Mouse (Mus musculus): ENCODE measurements around the gene Mthfs. TPM values are rescaled to one million over a fixed set of nuclear protein-coding genes. Genes with fewer than 3 reads are reported as not detected.

Gene Mthfs
- polyA plus RNA-seq, 1 experiment from 2014 or later: 17.5 TPM

Other genes with a start within 250 kb of the Mthfs start
- gene Trim43b, start 117.8 kb upstream of the Mthfs start, polyA plus RNA-seq (2014; fragmentation: Nextera tagmentation; extraction: Ambion mirVana): not detected in 2 replicates
- 0.31 TPM in 1 of 2 replicates, not detected in the other for gene Bcl2a1b, start 11.5 kb upstream of the Mthfs start, polyA plus RNA-seq (2014; fragmentation: Nextera tagmentation; extraction: Ambion mirVana)
- gene Gm29094, start 11.3 kb upstream of the Mthfs start, polyA plus RNA-seq (2014; fragmentation: Nextera tagmentation; extraction: Ambion mirVana): not detected in 2 replicates

All from limb, embryonic 11.5 days (tissue).